Mouse (Mus musculus): ENCODE measurements around the gene Defb18. TPM values are rescaled to one million over a fixed set of nuclear protein-coding genes. Genes with fewer than 3 reads are reported as not detected.
"Not testable (repeated sequence)": the region's sequence is repeated elsewhere in the genome, so short reads cannot be mapped to it uniquely, and the experiment has no call there.

Defb18 gene
- polyA plus RNA-seq (2012; rRNA removed) = not detected in 2 replicates
- not detected in 2 replicates for polyA plus RNA-seq (2014; fragmentation: Nextera tagmentation; extraction: Ambion mirVana)

- no peak within 1 kb of the TSS for H3K4me2 ChIP-seq (replicated peaks; ENCODE audit: low read depth, low read length, severe bottlenecking)
- ATAC-seq (ENCODE audit: low FRiP score, low read depth) (no peak), DNase-seq (ENCODE audit: low spot score) (no peak)
- no peak for TF ChIP-seq POLR2A (IDR thresholded peaks at IDR 0.05; ENCODE audit: borderline replicate concordance, extremely low read depth, insufficient read depth, insufficient read length)
- no peaks in the 10 kb centered on the region for H3K36me3 ChIP-seq (ENCODE audit: control insufficient read depth, insufficient read depth, low read length)
- no peaks in the 10 kb centered on the region for H3K27me3 ChIP-seq (ENCODE audit: control insufficient read depth, insufficient read depth, low read length)
- no peak within 1 kb of the TSS for H3K27ac ChIP-seq (replicated peaks; ENCODE audit: low read depth, low read length)
- H3K9me3 ChIP-seq (ENCODE audit: control insufficient read depth, low read length) = no peaks in the 10 kb centered on the region
- H3K4me3 ChIP-seq (replicated peaks; ENCODE audit: low read length) = no peak within 1 kb of the TSS
- no peak within 1 kb of the TSS for H3K9ac ChIP-seq (ENCODE audit: low read depth, low read length, severe bottlenecking)
- no peaks in the 10 kb centered on the region for H3K4me1 ChIP-seq (ENCODE audit: control insufficient read depth, insufficient read depth, low read length)
- WGBS = 73% methylated on average over 1 of the region's 1 CpGs
These were observed at the start of gene Defb18 for GRCm38 (mm10) chr1:18237343-18237742. TSS of gene Defb18 (minus strand) at chr1:18237443.

GRCm38 (mm10) chr1:18271095-18271494 is 33.9 kb upstream of the Defb18 start:
- DNase-seq (ENCODE audit: low spot score) (no peak), ATAC-seq (ENCODE audit: low FRiP score, low read depth) (no peak)
- 90% methylated on average over 4 of the region's 4 CpGs for WGBS
- Histone ChIP-seq H3K4me2 (replicated peaks; ENCODE audit: low read depth, low read length, severe bottlenecking) (no peak overlapping the region), H3K4me3 (replicated peaks; ENCODE audit: low read length) (no peak overlapping the region), H3K27me3 (ENCODE audit: control insufficient read depth, insufficient read depth, low read length) (no peaks in the 10 kb centered on the region), H3K9me3 (ENCODE audit: control insufficient read depth, low read length) (no peaks in the 10 kb centered on the region), H3K27ac (replicated peaks; ENCODE audit: low read depth, low read length) (no peak overlapping the region), H3K36me3 (ENCODE audit: control insufficient read depth, insufficient read depth, low read length) (no peaks in the 10 kb centered on the region), H3K4me1 (ENCODE audit: control insufficient read depth, insufficient read depth, low read length) (no peaks in the 10 kb centered on the region), H3K9ac (ENCODE audit: low read depth, low read length, severe bottlenecking) (no peak overlapping the region)
- TF ChIP-seq POLR2A (IDR thresholded peaks at IDR 0.05; ENCODE audit: borderline replicate concordance, extremely low read depth, insufficient read depth, insufficient read length) = no peak

GRCm38 (mm10) chr1:18268845-18269244 is 31.6 kb upstream of the Defb18 start:
- H3K27me3 ChIP-seq (ENCODE audit: control insufficient read depth, insufficient read depth, low read length) = no peaks in the 10 kb centered on the region
- H3K4me2 ChIP-seq (replicated peaks; ENCODE audit: low read depth, low read length, severe bottlenecking) = no peak overlapping the region
- H3K4me3 ChIP-seq (replicated peaks; ENCODE audit: low read length) = no peak overlapping the region
- DNase-seq (ENCODE audit: low spot score) = no peak
- no peak for TF ChIP-seq POLR2A (IDR thresholded peaks at IDR 0.05; ENCODE audit: borderline replicate concordance, extremely low read depth, insufficient read depth, insufficient read length)
- no peaks in the 10 kb centered on the region for H3K9me3 ChIP-seq (ENCODE audit: control insufficient read depth, low read length)
- H3K36me3 ChIP-seq (ENCODE audit: control insufficient read depth, insufficient read depth, low read length) = no peaks in the 10 kb centered on the region
- no peak for ATAC-seq (ENCODE audit: low FRiP score, low read depth)
- no peak overlapping the region for H3K27ac ChIP-seq (replicated peaks; ENCODE audit: low read depth, low read length)
- WGBS = 79% methylated on average over 5 of the region's 5 CpGs
- H3K9ac ChIP-seq (ENCODE audit: low read depth, low read length, severe bottlenecking) = no peak overlapping the region
- no peaks in the 10 kb centered on the region for H3K4me1 ChIP-seq (ENCODE audit: control insufficient read depth, insufficient read depth, low read length)

GRCm38 (mm10) chr1:18265038-18265437 is 27.8 kb upstream of the Defb18 start, which contains the start of gene Defb41:
TSS of gene Defb41 (minus strand) at chr1:18265138.
- Histone ChIP-seq H3K27me3 (ENCODE audit: control insufficient read depth, insufficient read depth, low read length) (no peaks in the 10 kb centered on the region), H3K9ac (ENCODE audit: low read depth, low read length, severe bottlenecking) (no peak within 1 kb of the TSS), H3K27ac (replicated peaks; ENCODE audit: low read depth, low read length) (no peak within 1 kb of the TSS), H3K4me2 (replicated peaks; ENCODE audit: low read depth, low read length, severe bottlenecking) (no peak within 1 kb of the TSS), H3K4me1 (ENCODE audit: control insufficient read depth, insufficient read depth, low read length) (no peaks in the 10 kb centered on the region), H3K9me3 (ENCODE audit: control insufficient read depth, low read length) (no peaks in the 10 kb centered on the region), H3K4me3 (replicated peaks; ENCODE audit: low read length) (no peak within 1 kb of the TSS), H3K36me3 (ENCODE audit: control insufficient read depth, insufficient read depth, low read length) (no peaks in the 10 kb centered on the region)
- ATAC-seq (ENCODE audit: low FRiP score, low read depth) (no peak), DNase-seq (ENCODE audit: low spot score) (no peak)
- no peak for TF ChIP-seq POLR2A (IDR thresholded peaks at IDR 0.05; ENCODE audit: borderline replicate concordance, extremely low read depth, insufficient read depth, insufficient read length)

GRCm38 (mm10) chr1:18245801-18246580 is 8.7 kb upstream of the Defb18 start:
- not testable (repeated sequence) for H3K4me1 ChIP-seq (ENCODE audit: control insufficient read depth, insufficient read depth, low read length); H3K9me3 ChIP-seq (ENCODE audit: control insufficient read depth, low read length); H3K27me3 ChIP-seq (ENCODE audit: control insufficient read depth, insufficient read depth, low read length); H3K9ac ChIP-seq (ENCODE audit: low read depth, low read length, severe bottlenecking); H3K36me3 ChIP-seq (ENCODE audit: control insufficient read depth, insufficient read depth, low read length); H3K27ac ChIP-seq (replicated peaks; ENCODE audit: low read depth, low read length); H3K4me3 ChIP-seq (replicated peaks; ENCODE audit: low read length); H3K4me2 ChIP-seq (replicated peaks; ENCODE audit: low read depth, low read length, severe bottlenecking); DNase-seq (ENCODE audit: low spot score); ATAC-seq (ENCODE audit: low FRiP score, low read depth)
- 81% methylated on average over 9 of the region's 9 CpGs for whole genome bisulfite sequencing

Data from limb, embryonic 14.5 days (tissue).